Mouse (Mus musculus) hindbrain, embryonic 16.5 days (tissue): ENCODE measurements around the gene Enox1. TPM values are rescaled to one million over a fixed set of nuclear protein-coding genes. Genes with fewer than 3 reads are reported as not detected.

Experiments used
- ATAC-seq: fragments of 200-750 bp; cut with Nextera tagmentation; 2 replicates; pipeline ENCODE4 v1.8.0; 2017; ENCODE audit warnings: moderate TSS enrichment, moderate library complexity
- H3K27ac ChIP-seq: fragments of 300-500 bp; sonication (generic); 2 replicates; pipeline ENCODE4 v1.5.1; 2014; ENCODE audit warnings: low read depth, mild to moderate bottlenecking, control low read depth, low read length, moderate library complexity
- H3K27me3 ChIP-seq: fragments of 300-500 bp; sonication (generic); replicated peaks from 2 replicates; pipeline ENCODE4 v1.6.1; 2014; ENCODE audit warnings: low read length; ENCODE audit not compliant: control insufficient read depth, insufficient read depth
- H3K36me3 ChIP-seq: fragments of 300-500 bp; sonication (generic); 2 replicates; pipeline ENCODE4 v1.6.1; 2014; ENCODE audit warnings: mild to moderate bottlenecking, low read length, moderate library complexity, mixed read lengths; ENCODE audit not compliant: control insufficient read depth, insufficient read depth
- H3K4me1 ChIP-seq: fragments of 300-500 bp; sonication (generic); 2 replicates; pipeline ENCODE4 v1.6.1; 2014; ENCODE audit warnings: low read depth, low read length; ENCODE audit not compliant: control insufficient read depth, insufficient read depth
- H3K4me2 ChIP-seq: fragments of 300-500 bp; sonication (generic); 2 replicates; pipeline ENCODE4 v1.6.1; 2014; ENCODE audit warnings: mild to moderate bottlenecking, low read length, control low read depth, moderate library complexity
- H3K4me3 ChIP-seq: fragments of 300-500 bp; sonication (generic); 2 replicates; pipeline ENCODE4 v1.5.1; 2014; ENCODE audit warnings: mild to moderate bottlenecking, low read length, control low read depth, moderate library complexity
- H3K9ac ChIP-seq: fragments of 300-500 bp; sonication (generic); 2 replicates; pipeline ENCODE4 v1.6.1; 2014; ENCODE audit warnings: low read depth, mild to moderate bottlenecking, control low read depth, low read length, moderate library complexity
- H3K9me3 ChIP-seq: fragments of 300-500 bp; sonication (generic); 2 replicates; pipeline ENCODE4 v1.6.1; 2014; ENCODE audit warnings: mild to moderate bottlenecking, low read length, moderate library complexity; ENCODE audit not compliant: control insufficient read depth
- WGBS: fragments of 180-500 bp; shearing (Covaris S2); extraction: QIAGEN DNeasy Blood & Tissue Kit; methylation state at CpG from one replicate; pipeline ENCODE4 v1.1.7; 2014; 5-methylcytosine and 5-hydroxymethylcytosine counted together
- polyA plus RNA-seq: library from polyadenylated mRNA; unstranded; fragments of >200 nt; fragmentation: Nextera tagmentation; extraction: Ambion mirVana; gene quantifications from 2 replicates; pipeline ENCODE4 v1.2.1, GENCODE M21; 2015

Gene Enox1
- polyA plus RNA-seq, 1 experiment from 2014 or later, result 35.7 TPM

DNA sequence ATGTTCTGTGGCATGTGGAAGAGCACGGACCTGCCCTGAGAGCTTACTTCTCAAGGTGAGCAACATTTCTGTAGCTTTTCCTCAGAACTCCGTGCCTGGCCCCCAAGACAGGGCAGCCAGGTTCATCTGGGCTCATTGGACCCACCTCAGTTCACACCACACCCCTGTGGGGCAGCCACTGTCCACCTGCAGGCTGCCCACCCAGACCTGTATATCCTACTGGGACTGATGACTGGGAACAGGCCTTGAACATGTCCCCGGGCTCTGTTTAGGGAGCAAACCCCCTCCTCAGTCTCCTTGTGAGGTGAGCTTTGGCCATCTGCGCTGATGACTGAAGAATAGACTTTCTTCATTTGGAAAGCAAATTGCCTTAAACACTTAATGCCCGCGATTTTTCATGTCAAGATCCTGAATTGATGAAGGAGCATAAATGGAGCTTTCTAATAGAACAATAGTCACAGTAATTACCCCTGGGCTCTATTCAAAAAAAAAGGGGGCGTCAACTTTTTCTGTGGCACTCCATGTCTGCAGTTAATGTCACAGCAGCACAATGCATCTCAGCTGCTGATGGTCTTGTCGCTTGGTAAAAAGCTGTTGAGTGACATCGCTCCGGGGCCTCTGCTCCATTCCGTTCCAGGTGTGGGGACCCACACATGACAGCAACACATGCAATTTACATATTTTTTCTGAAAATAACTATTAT is 436.7 kb downstream of the Enox1 start:
- no peaks in the 10 kb centered on the region for H3K4me1 ChIP-seq
- H3K9me3 ChIP-seq, result no peaks in the 10 kb centered on the region
- 0 out of 2 replicates have a peak, but pooled peaks cover 2% of the 10 kb centered on the region for H3K36me3 ChIP-seq
- H3K27me3 ChIP-seq, result no peaks in the 10 kb centered on the region
- no peak overlapping the region for H3K9ac ChIP-seq
- H3K4me2 ChIP-seq, result no peak overlapping the region
- peak; percentile 55; the same call in 1 of the 2 replicates for ATAC-seq
- H3K4me3 ChIP-seq, result no peak overlapping the region
- 45% methylated on average over 11 of the region's 11 CpGs for WGBS
- H3K27ac ChIP-seq, result no peak overlapping the region

DNA sequence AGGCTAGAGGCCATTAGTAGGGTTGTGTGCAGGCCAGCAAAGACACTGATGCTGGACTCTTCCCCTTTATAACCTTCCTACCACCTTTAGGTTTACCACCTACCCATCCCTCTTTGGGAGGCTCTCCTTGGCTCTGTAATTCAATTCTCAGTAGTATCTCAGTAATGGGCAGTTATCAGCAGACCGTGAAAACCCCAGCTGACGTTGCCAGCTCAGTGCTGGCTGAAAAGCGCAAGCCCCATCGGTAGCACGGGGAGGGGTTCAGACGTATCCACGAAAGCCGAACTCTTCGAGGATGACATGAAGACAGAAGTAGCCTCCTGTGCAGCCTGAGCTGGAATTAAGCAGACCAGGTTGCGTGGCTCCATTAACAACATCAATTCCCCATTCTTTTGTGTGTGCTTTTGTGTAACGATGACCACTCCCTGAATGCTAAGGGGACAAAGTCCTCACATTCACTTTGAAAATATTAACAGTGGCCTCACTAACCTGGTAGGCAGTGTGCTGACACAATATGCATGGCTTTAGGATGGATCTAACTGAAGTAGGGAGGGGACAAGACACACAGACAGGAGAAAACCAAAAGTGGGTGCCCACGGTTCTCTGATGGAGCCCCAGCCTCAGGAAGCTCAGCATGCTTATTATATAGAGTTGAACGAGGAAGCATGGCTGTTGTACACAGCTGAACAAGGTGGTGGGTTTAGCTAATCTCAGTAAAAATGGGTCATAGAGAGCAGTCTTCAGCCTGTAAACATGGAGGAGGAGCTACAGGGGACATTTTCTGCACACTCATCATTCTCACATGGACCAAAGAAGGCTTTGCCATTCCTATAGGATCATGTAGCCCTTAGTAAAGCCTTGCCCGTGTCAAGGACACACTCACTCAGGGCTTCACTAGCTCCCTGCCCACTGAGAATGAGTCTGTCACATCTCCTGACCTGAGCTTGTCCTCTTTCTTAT is 439.9 kb downstream of the Enox1 start:
- 0 out of 2 replicates have a peak, but pooled peaks have one; percentile 7 for ATAC-seq
- H3K27me3 ChIP-seq, result no peaks in the 10 kb centered on the region
- peaks cover 3% of the 10 kb centered on the region; the same call in 1 of the 2 replicates for H3K4me1 ChIP-seq
- H3K4me3 ChIP-seq, result no peak overlapping the region
- peak overlapping the region; percentile 44; the same call in 1 of the 2 replicates for H3K27ac ChIP-seq
- H3K36me3 ChIP-seq, result 0 out of 2 replicates have a peak, but pooled peaks cover 2% of the 10 kb centered on the region
- no peak overlapping the region for H3K9ac ChIP-seq
- H3K9me3 ChIP-seq, result no peaks in the 10 kb centered on the region
- 75% methylated on average over 14 of the region's 14 CpGs for WGBS
- H3K4me2 ChIP-seq, result no peak overlapping the region

DNA sequence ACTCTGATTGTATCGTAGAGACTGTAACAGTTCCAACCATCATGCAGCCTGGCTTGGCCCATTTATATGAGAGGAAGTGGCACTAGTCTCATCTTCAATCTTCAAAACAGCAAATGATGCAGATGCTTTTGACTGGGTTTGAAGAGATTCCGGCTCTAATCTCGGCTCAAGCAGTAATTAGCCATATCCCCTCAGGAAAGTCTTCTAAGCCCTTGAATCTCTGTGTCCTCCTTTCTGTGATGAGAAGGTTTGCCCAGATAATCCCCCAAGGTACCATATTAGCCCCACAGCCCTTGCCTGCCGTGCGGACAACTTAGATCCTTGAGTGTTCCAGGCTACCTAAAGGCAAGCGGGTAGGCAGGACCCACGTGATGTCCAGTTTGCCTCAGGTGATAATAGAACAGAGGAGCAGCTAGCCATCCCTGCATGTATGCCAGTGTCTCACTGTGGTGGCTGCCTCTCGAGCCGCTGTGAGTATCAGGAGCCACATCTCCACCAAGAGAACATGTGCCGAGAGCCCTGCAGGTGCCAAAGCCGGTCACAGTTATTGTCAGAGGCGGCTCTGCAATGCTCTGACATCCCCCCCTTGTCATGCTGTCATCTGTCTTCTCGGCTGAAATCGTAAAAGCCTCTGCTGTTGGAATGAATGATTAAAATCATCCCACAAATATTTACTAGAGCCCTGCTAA is 442.6 kb downstream of the Enox1 start:
- WGBS, result 54% methylated on average over 14 of the region's 14 CpGs
- Histone ChIP-seq H3K9ac (no peak overlapping the region), H3K4me2 (no peak overlapping the region), H3K36me3 (0 out of 2 replicates have a peak, but pooled peaks cover 2% of the 10 kb centered on the region), H3K27ac (peak overlapping the region; percentile 51; the same call in 1 of the 2 replicates), H3K4me3 (no peak overlapping the region), H3K4me1 (peaks cover 3% of the 10 kb centered on the region; the same call in 1 of the 2 replicates), H3K9me3 (no peaks in the 10 kb centered on the region), H3K27me3 (no peaks in the 10 kb centered on the region)
- peak; percentile 30; the same call in 1 of the 2 replicates for ATAC-seq

DNA sequence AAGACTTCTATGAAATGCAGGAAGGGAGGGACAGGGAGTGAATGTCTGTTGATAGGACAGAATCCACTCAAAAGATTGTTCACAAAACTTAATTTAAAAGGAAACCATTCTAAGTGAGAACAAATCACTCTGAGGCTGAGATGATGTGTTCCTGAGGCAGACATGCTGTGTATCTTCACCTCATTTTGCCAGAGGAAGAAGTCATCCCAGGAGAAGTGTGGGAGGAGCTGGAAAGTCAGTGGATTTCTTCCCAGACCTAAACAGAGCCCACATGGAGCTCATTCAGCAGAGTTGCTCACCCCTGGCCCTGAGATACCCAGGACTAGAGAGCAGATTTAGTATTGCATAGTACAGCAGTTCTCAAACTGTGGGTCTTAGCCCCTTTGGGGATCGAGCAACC is 444.2 kb downstream of the Enox1 start:
- Histone ChIP-seq H3K36me3 (peaks cover 6% of the 10 kb centered on the region; the same call in 1 of the 2 replicates), H3K9ac (no peak overlapping the region), H3K4me1 (peaks cover 3% of the 10 kb centered on the region; the same call in 1 of the 2 replicates), H3K4me2 (no peak overlapping the region), H3K4me3 (no peak overlapping the region), H3K27me3 (no peaks in the 10 kb centered on the region), H3K9me3 (no peaks in the 10 kb centered on the region), H3K27ac (no peak overlapping the region)
- no peak for ATAC-seq
- WGBS, result 96% methylated on average over 1 of the region's 1 CpGs

DNA sequence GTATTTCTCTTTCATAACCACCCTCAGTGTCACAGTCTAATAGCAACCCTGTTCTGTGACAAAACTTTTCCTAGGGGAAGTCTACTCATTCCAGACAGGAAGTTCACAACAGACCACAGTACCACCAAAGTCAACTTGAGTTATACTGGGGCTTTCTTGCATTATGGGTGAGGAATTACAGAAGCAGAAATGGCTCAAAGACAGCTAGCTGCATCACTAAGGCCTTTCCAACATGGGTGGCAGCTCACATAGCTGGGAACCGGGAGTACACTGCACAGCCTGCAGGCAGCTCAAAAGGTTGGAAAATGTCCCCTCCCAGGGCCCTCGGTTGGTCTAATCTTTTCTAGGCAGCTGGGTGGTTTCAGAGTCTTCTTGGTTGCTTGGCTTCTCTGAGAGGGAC is 444.9 kb downstream of the Enox1 start:
- 86% methylated on average over 2 of the region's 2 CpGs for WGBS
- ATAC-seq, result no peak

DNA sequence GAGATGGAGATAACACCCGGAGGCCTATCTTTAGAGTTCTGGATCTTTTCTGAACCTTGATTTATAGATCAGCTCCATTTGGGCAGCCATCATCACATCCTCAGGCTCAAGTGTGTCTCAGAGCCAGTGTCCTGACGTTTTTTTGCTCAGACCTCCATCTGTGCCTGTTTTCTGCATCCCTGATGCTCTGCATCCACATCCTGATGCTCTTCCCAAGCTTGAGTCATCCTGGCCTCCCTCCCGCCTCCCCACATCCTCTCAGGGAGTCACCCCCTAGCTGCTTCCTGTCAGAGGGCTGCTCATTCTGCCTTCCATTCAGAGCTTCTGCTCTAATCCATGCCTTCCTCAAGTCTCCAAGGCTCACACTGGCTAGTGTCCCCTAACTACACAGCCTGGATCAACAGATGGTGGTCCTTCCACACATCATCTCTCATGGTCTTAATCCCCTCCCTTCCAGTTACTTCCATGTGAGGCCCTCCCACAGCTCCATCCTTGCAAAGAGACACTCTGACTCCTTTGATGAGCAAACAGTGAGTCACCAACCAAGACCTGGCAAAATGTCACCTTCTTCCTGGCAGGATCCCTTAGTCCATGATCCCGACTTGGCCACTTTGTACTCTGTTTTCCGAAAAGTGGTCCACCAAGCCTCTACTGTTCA is 451.7 kb downstream of the Enox1 start:
- 88% methylated on average over 5 of the region's 5 CpGs for WGBS
- ATAC-seq, result no peak
- H3K27me3 ChIP-seq, result no peaks in the 10 kb centered on the region

More for the DNA sequence above, 444.9 kb downstream of the Enox1 start:
- H3K27ac ChIP-seq, result no peak overlapping the region
- H3K4me2 ChIP-seq, result no peak overlapping the region
- H3K4me3 ChIP-seq, result no peak overlapping the region
- H3K27me3 ChIP-seq, result no peaks in the 10 kb centered on the region
- H3K4me1 ChIP-seq, result peaks cover 3% of the 10 kb centered on the region; the same call in 1 of the 2 replicates
- peaks cover 8% of the 10 kb centered on the region; the same call in 1 of the 2 replicates for H3K36me3 ChIP-seq
- no peaks in the 10 kb centered on the region for H3K9me3 ChIP-seq
- H3K9ac ChIP-seq, result no peak overlapping the region

DNA sequence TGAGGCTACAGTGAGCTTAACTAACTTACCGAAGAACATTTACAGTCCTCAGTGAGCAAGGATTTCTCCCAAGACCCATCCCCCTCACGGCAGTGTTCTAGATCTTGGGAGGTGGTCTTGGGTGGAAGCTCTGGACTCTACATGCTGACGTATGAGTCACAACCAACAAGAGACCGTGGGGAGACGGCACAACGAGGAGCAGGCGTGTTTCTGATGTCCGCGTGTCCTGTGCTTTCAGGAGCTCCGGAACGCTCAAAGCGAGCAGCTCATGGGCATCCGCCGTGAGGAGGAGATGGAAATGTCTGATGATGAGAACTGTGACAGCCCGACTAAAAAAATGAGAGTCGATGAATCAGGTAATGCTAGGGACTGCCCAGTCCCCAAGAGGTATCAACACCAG is 458.6 kb downstream of the Enox1 start:
- Histone ChIP-seq H3K4me3 (no peak overlapping the region), H3K4me1 (peaks cover 2% of the 10 kb centered on the region; the same call in 1 of the 2 replicates), H3K27ac (no peak overlapping the region), H3K4me2 (no peak overlapping the region), H3K27me3 (no peaks in the 10 kb centered on the region), H3K36me3 (no peaks in the 10 kb centered on the region), H3K9me3 (no peaks in the 10 kb centered on the region), H3K9ac (no peak overlapping the region)
- WGBS, result 96% methylated on average over 16 of the region's 16 CpGs
- no peak for ATAC-seq

More for the DNA sequence above, 451.7 kb downstream of the Enox1 start:
- Histone ChIP-seq H3K4me1 (no peaks in the 10 kb centered on the region), H3K36me3 (peaks cover 6% of the 10 kb centered on the region; the same call in 1 of the 2 replicates), H3K4me2 (no peak overlapping the region), H3K4me3 (no peak overlapping the region), H3K9ac (no peak overlapping the region), H3K9me3 (no peaks in the 10 kb centered on the region), H3K27ac (no peak overlapping the region)

DNA sequence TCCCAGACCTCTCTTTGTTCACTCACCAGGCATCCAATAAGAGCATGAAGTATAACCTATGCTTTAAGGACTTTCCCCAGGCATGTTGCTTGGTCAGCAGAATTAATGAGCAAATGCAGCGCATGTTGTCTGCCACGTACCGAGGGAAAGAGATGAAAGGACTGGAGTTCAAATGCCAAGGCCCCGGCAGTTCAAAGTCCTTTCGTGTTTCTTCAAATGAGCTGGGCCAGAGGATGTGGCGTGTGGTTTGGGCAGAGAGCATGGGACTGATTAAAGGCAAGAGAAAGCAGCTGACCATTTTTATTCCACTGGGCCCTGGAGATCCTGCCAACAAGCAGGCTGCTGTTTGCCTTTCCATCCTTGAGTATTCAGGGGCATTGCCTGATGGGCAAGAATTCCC is 460.7 kb downstream of the Enox1 start:
- no peaks in the 10 kb centered on the region for H3K36me3 ChIP-seq
- no peak overlapping the region for H3K9ac ChIP-seq
- no peak for ATAC-seq
- peaks cover 2% of the 10 kb centered on the region; the same call in 1 of the 2 replicates for H3K4me1 ChIP-seq
- no peaks in the 10 kb centered on the region for H3K27me3 ChIP-seq
- H3K9me3 ChIP-seq, result no peaks in the 10 kb centered on the region
- WGBS, result 39% methylated on average over 6 of the region's 6 CpGs
- no peak overlapping the region for H3K4me3 ChIP-seq
- H3K27ac ChIP-seq, result no peak overlapping the region
- no peak overlapping the region for H3K4me2 ChIP-seq
